Mouse (Mus musculus) kidney, postnatal 0 days (tissue): ENCODE results near the gene Vegfa. TPM values are rescaled to one million over a fixed set of nuclear protein-coding genes. Genes with fewer than 3 reads are reported as not detected.

Source experiments
- ATAC-seq: fragments of 200-750 bp; cut with Nextera tagmentation; replicated peaks from 2 replicates; pipeline ENCODE4 v1.8.0; 2017; ENCODE audit warnings: low read depth, moderate number of reproducible peaks, moderate TSS enrichment, moderate library complexity; ENCODE audit not compliant: low FRiP score
- DNase-seq: peaks from one replicate; pipeline ENCODE4 v3.0.0-alpha.2; 2016; ENCODE audit warnings: low spot score
- H3K27ac ChIP-seq: fragments of 300-500 bp; sonication (generic); 2 replicates; pipeline ENCODE4 v1.5.1; 2014; ENCODE audit warnings: mild to moderate bottlenecking
- H3K27me3 ChIP-seq: fragments of 300-500 bp; sonication (generic); 2 replicates; pipeline ENCODE4 v1.6.1; 2014; ENCODE audit warnings: low read length, mixed read lengths; ENCODE audit not compliant: insufficient read depth
- H3K36me3 ChIP-seq: fragments of 300-500 bp; sonication (generic); 2 replicates; pipeline ENCODE4 v1.6.1; 2014; ENCODE audit warnings: low read length, mixed read lengths; ENCODE audit not compliant: insufficient read depth
- H3K4me1 ChIP-seq: fragments of 300-500 bp; sonication (generic); replicated peaks from 2 replicates; pipeline ENCODE4 v1.6.1; 2014; ENCODE audit warnings: antibody characterized with exemption, low read length, mixed read lengths; ENCODE audit not compliant: insufficient read depth
- H3K4me2 ChIP-seq: fragments of 300-500 bp; sonication (generic); 2 replicates; pipeline ENCODE4 v1.6.1; 2014; ENCODE audit warnings: mild to moderate bottlenecking, low read length, moderate library complexity, mixed read lengths
- H3K4me3 ChIP-seq: fragments of 300-500 bp; sonication (generic); replicated peaks from 2 replicates; pipeline ENCODE4 v1.5.1; 2014; ENCODE audit warnings: low read depth, low read length
- H3K9ac ChIP-seq: fragments of 300-500 bp; sonication (generic); 2 replicates; pipeline ENCODE4 v1.6.1; 2014; ENCODE audit warnings: low read depth, low read length
- H3K9me3 ChIP-seq: fragments of 300-500 bp; sonication (generic); replicated peaks from 2 replicates; pipeline ENCODE4 v1.6.1; 2016; ENCODE audit warnings: low read length, inconsistent platforms, mixed read lengths
- CTCF ChIP-seq: IDR thresholded peaks from 2 replicates; pipeline ENCODE4 v1.5.1; 2016; ENCODE audit warnings: antibody characterized with exemption, low read depth, mild to moderate bottlenecking, moderate library complexity
- WGBS: fragments of 180-500 bp; shearing (Covaris S2); extraction: QIAGEN DNeasy Blood & Tissue Kit; methylation state at CpG from one replicate; pipeline ENCODE4 v1.1.7; 2014; 5-methylcytosine and 5-hydroxymethylcytosine counted together
- polyA plus RNA-seq: library from polyadenylated mRNA; unstranded; fragments of >200 nt; fragmentation: Nextera tagmentation; extraction: Ambion mirVana; gene quantifications from 2 replicates; pipeline ENCODE4 v1.2.1, GENCODE M21; 2015

Vegfa gene
- polyA plus RNA-seq, 1 experiment from 2014 or later, result 6.3 TPM

GRCm38 (mm10) chr17:46020579-46020978, 11.6 kb downstream of the Vegfa start:
- no peak overlapping the region for H3K4me3 ChIP-seq
- H3K27me3 ChIP-seq, result no peaks in the 10 kb centered on the region
- no peak overlapping the region for H3K4me2 ChIP-seq
- WGBS, result 76% methylated on average over 7 of the region's 7 CpGs
- H3K36me3 ChIP-seq, result peaks cover 72% of the 10 kb centered on the region
- no peaks in the 10 kb centered on the region for H3K9me3 ChIP-seq
- no peaks in the 10 kb centered on the region for H3K4me1 ChIP-seq
- no peak for DNase-seq
- no peak for ATAC-seq
- H3K27ac ChIP-seq, result no peak overlapping the region
- no peak for TF ChIP-seq CTCF
- no peak overlapping the region for H3K9ac ChIP-seq

DNA sequence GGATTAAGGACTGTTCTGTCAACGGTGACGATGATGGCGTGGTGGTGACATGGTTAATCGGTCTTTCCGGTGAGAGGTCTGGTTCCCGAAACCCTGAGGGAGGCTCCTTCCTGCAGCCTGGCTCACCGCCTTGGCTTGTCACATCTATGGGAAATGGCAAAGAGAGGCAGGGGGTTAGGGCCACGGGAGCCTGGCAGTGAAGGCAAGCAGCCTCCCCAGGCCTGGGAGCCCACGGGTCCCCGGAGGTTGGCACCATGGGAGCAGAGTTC, 13.5 kb downstream of the Vegfa start:
- Histone ChIP-seq H3K4me1 (no peaks in the 10 kb centered on the region), H3K27me3 (no peaks in the 10 kb centered on the region), H3K9me3 (no peaks in the 10 kb centered on the region), H3K27ac (no peak overlapping the region), H3K36me3 (peaks cover 59% of the 10 kb centered on the region), H3K9ac (no peak overlapping the region), H3K4me3 (no peak overlapping the region), H3K4me2 (no peak overlapping the region)
- no peak for DNase-seq
- WGBS, result 83% methylated on average over 10 of the region's 10 CpGs
- no peak for TF ChIP-seq CTCF
- ATAC-seq, result no peak

DNA sequence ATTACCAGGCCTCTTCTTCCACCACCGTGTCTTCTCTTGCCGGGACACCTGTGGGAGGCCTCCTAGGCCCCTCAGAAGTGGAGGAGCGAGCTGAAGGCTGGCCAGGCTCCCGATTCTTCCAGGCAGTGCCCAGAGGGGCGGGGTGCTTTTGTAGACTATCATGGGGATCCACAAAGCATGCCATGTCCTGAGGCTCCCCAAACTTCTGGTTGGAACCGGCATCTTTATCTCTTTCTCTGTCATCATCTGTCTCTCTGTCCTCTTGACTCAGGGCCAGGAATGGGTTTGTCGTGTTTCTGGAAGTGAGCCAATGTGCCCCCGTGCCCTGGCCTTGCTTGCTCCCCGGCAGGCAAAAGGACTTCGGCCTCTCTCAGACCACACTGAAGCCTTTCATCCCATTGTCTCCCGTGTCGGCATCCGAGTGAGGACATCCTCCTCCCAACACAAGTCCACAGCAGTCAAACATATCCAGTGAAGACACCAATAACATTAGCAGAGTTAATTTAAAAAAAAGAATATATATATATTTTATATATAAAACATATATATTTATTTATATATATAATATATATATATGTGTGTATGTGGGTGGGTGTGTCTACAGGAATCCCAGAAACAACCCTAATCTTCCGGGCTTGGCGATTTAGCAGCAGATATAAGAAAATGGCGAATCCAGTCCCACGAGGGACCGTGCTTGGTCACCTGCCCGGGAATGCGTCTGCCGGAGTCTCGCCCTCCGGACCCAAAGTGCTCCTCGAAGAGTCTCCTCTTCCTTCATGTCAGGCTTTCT, 14.0 kb downstream of the Vegfa start:
- WGBS, result 80% methylated on average over 24 of the region's 24 CpGs
- ATAC-seq (no peak), DNase-seq (no peak)
- Histone ChIP-seq H3K27ac (no peak overlapping the region), H3K36me3 (peaks cover 53% of the 10 kb centered on the region), H3K27me3 (no peaks in the 10 kb centered on the region), H3K4me1 (no peaks in the 10 kb centered on the region), H3K4me2 (no peak overlapping the region), H3K4me3 (no peak overlapping the region), H3K9me3 (no peaks in the 10 kb centered on the region), H3K9ac (no peak overlapping the region)
- no peak for TF ChIP-seq CTCF

DNA sequence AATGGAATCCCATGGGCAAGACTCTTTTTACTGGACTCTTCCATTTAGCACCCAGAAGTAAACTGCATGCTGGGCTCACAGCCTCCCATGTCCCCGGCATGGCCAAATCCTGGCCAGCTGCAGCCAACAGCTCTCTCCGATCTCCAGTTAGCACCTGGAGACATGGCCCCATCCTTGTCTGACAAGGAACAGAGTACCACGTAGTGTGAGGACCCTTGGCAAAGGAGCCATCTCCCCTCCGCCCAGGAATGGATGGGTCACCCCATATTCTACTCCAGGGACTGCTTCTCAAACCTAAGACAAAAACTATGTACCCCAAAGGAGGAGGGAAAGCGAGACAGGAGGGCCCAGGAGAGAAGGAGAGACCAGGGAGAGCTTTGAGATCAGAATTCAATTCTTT, 15.6 kb downstream of the Vegfa start:
- no peak for TF ChIP-seq CTCF
- 91% methylated on average over 5 of the region's 5 CpGs for WGBS

GRCm38 (mm10) chr17:46015967-46016366, 16.2 kb downstream of the Vegfa start:
- Histone ChIP-seq H3K36me3 (peaks cover 33% of the 10 kb centered on the region), H3K27me3 (no peaks in the 10 kb centered on the region), H3K4me1 (no peaks in the 10 kb centered on the region), H3K27ac (no peak overlapping the region), H3K4me2 (no peak overlapping the region), H3K9ac (no peak overlapping the region), H3K9me3 (no peaks in the 10 kb centered on the region), H3K4me3 (no peak overlapping the region)
- no peak for TF ChIP-seq CTCF
- WGBS, result 94% methylated on average over 6 of the region's 6 CpGs
- DNase-seq (no peak), ATAC-seq (no peak)

More for the DNA sequence above, 15.6 kb downstream of the Vegfa start:
- H3K4me2 ChIP-seq, result no peak overlapping the region
- ATAC-seq (no peak), DNase-seq (no peak)
- H3K9me3 ChIP-seq, result no peaks in the 10 kb centered on the region
- peaks cover 39% of the 10 kb centered on the region for H3K36me3 ChIP-seq
- no peak overlapping the region for H3K27ac ChIP-seq
- H3K4me1 ChIP-seq, result no peaks in the 10 kb centered on the region
- H3K9ac ChIP-seq, result no peak overlapping the region
- no peaks in the 10 kb centered on the region for H3K27me3 ChIP-seq
- no peak overlapping the region for H3K4me3 ChIP-seq

GRCm38 (mm10) chr17:46014935-46015334, 17.2 kb downstream of the Vegfa start:
- no peak overlapping the region for H3K4me3 ChIP-seq
- no peak overlapping the region for H3K4me2 ChIP-seq
- no peak overlapping the region for H3K27ac ChIP-seq
- no peaks in the 10 kb centered on the region for H3K9me3 ChIP-seq
- no peak for TF ChIP-seq CTCF
- no peaks in the 10 kb centered on the region for H3K27me3 ChIP-seq
- ATAC-seq (no peak), DNase-seq (no peak)
- no peak overlapping the region for H3K9ac ChIP-seq
- H3K4me1 ChIP-seq, result no peaks in the 10 kb centered on the region
- H3K36me3 ChIP-seq, result peaks cover 23% of the 10 kb centered on the region
- WGBS, result 91% methylated on average over 2 of the region's 2 CpGs

DNA sequence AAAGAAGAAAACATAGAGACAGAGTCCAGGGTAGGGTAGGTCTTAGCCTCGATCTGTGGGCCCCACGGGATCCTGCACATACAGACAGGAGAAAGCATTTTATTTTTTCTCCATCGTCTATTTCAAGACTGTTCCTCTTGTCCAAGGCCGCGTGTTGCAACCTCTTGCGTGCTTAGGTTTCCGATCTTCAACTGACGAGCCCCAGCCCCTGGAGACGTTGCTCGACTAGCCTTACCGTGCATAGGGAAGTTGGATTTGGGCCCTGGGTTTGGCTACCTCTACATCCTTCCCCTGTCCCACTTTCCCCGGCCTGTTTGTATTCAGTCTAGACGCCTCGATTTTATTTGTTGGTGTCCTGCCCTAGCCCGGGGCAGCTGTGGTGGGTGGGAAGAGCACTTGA, 18.6 kb downstream of the Vegfa start:
- Histone ChIP-seq H3K36me3 (peaks cover 11% of the 10 kb centered on the region; the same call in 1 of the 2 replicates), H3K4me3 (no peak overlapping the region), H3K27ac (no peak overlapping the region), H3K4me1 (no peaks in the 10 kb centered on the region), H3K27me3 (no peaks in the 10 kb centered on the region), H3K9ac (no peak overlapping the region), H3K4me2 (no peak overlapping the region), H3K9me3 (no peaks in the 10 kb centered on the region)
- no peak for TF ChIP-seq CTCF
- WGBS, result 74% methylated on average over 15 of the region's 15 CpGs
- DNase-seq, result no peak
- ATAC-seq, result no peak
